Mouse (Mus musculus): ENCODE measurements around the gene Gm6034. TPM values are rescaled to one million over a fixed set of nuclear protein-coding genes. Genes with fewer than 3 reads are reported as not detected.

Gm6034 gene
- polyA plus RNA-seq, 1 experiment: not detected

- TF ChIP-seq GATA1 (IDR thresholded peaks at IDR 0.05; ENCODE audit: low read length): no peak
Measured at GRCm38 (mm10) chr17:36083266-36083869, 40.6 kb downstream of the Gm6034 start.

- no peak for TF ChIP-seq GATA1 (IDR thresholded peaks at IDR 0.05; ENCODE audit: low read length)
Measured at GRCm38 (mm10) chr17:36083870-36084451, 41.2 kb downstream of the Gm6034 start.

- TF ChIP-seq GATA1 (IDR thresholded peaks at IDR 0.05; ENCODE audit: low read length): no peak
Measured at GRCm38 (mm10) chr17:36093936-36094335, 51.2 kb downstream of the Gm6034 start.

Other genes with a start within 250 kb of the Gm6034 start
- 33.3 and 33.4 TPM in 2 replicates for gene Ier3, start 221.3 kb upstream of the Gm6034 start, polyA plus RNA-seq (2012)
- gene Flot1, start 219.7 kb upstream of the Gm6034 start, polyA plus RNA-seq (2012): 85.3 and 87.0 TPM in 2 replicates
- gene Tubb5, start 204.7 kb upstream of the Gm6034 start, polyA plus RNA-seq (2012): 178 and 400 TPM in 2 replicates
- 22.5 and 24.1 TPM in 2 replicates for gene Mdc1, start 201.4 kb upstream of the Gm6034 start, polyA plus RNA-seq (2012)
- gene Nrm, start 181.6 kb upstream of the Gm6034 start, polyA plus RNA-seq (2012): 13.8 and 21.9 TPM in 2 replicates
- 36.5 and 37.7 TPM in 2 replicates for gene Ppp1r18, start 177.4 kb upstream of the Gm6034 start, polyA plus RNA-seq (2012)
- 65.8 and 80.6 TPM in 2 replicates for gene Dhx16, start 163.1 kb upstream of the Gm6034 start, polyA plus RNA-seq (2012)
- gene 2310061I04Rik, start 145.5 kb upstream of the Gm6034 start, polyA plus RNA-seq (2012): 197 and 224 TPM in 2 replicates
- 13.6 and 20.0 TPM in 2 replicates for gene Atat1, start 132.9 kb upstream of the Gm6034 start, polyA plus RNA-seq (2012)
- 6.5 and 7.3 TPM in 2 replicates for gene Mrps18b, start 126.6 kb upstream of the Gm6034 start, polyA plus RNA-seq (2012)
- gene Ppp1r10, start 126.5 kb upstream of the Gm6034 start, polyA plus RNA-seq (2012): 47.9 and 54.1 TPM in 2 replicates
- gene Abcf1, start 73.2 kb upstream of the Gm6034 start, polyA plus RNA-seq (2012): 160 and 207 TPM in 2 replicates
- gene Gnl1, start 63.1 kb upstream of the Gm6034 start, polyA plus RNA-seq (2012): 117 and 120 TPM in 2 replicates
- 37.1 and 43.4 TPM in 2 replicates for gene Prr3, start 62.7 kb upstream of the Gm6034 start, polyA plus RNA-seq (2012)
- gene H2-T24, start 22.4 kb upstream of the Gm6034 start, polyA plus RNA-seq (2012): 0.12 and 0.15 TPM in 2 replicates
- gene H2-T23, start 10.1 kb upstream of the Gm6034 start, polyA plus RNA-seq (2012): 4.8 and 5.6 TPM in 2 replicates
- gene H2-T22, start 214 bp upstream of the Gm6034 start, polyA plus RNA-seq (2012): 4.0 and 6.0 TPM in 2 replicates
- gene Gm11127, start 15.4 kb downstream of the Gm6034 start, polyA plus RNA-seq (2012): not detected in 2 replicates
- 0.03 TPM in 1 of 2 replicates, not detected in the other for gene Gm19684, start 78.7 kb downstream of the Gm6034 start, polyA plus RNA-seq (2012)
- not detected in 2 replicates for gene Gm7030, start 86.5 kb downstream of the Gm6034 start, polyA plus RNA-seq (2012)
- not detected in 2 replicates for gene Gm8909, start 125.6 kb downstream of the Gm6034 start, polyA plus RNA-seq (2012)
- not detected in 2 replicates for gene H2-T3, start 147.3 kb downstream of the Gm6034 start, polyA plus RNA-seq (2012)
- gene Rpp21, start 215.1 kb downstream of the Gm6034 start, polyA plus RNA-seq (2012): 62.5 and 118 TPM in 2 replicates
- 5.4 and 5.5 TPM in 2 replicates for gene Trim39, start 229.3 kb downstream of the Gm6034 start, polyA plus RNA-seq (2012)
- not detected in 2 replicates for gene H2-M10.2, start 243.5 kb downstream of the Gm6034 start, polyA plus RNA-seq (2012)

Data from G1E-ER4 (cell line).